Mouse (Mus musculus) lung, adult 2 months (tissue): ENCODE measurements around the gene Gm14443.
"Not testable (repeated sequence)": the region's sequence is repeated elsewhere in the genome, so short reads cannot be mapped to it uniquely, and the experiment has no call there.

ENCODE experiments used
- CTCF ChIP-seq: fragments of 200-500 bp; IDR thresholded peaks from 2 replicates; pipeline ENCODE4 v1.5.1; 2011; ENCODE audit warnings: mild to moderate bottlenecking, low read length, control low read depth; ENCODE audit not compliant: insufficient read depth
- POLR2A ChIP-seq: fragments of 200-500 bp; IDR thresholded peaks from 2 replicates; pipeline ENCODE4 v1.6.1; 2011; ENCODE audit warnings: low read depth, mild to moderate bottlenecking, control low read depth, low read length, borderline replicate concordance; ENCODE audit errors: extremely low read depth

GRCm38 (mm10) chr2:175206732-175207131 lies 31.1 kb upstream of the Gm14443 start, which contains the start of gene Gm14391:
- TF ChIP-seq POLR2A, CTCF: not testable (repeated sequence)
